Mouse (Mus musculus) kidney, postnatal 0 days (tissue): ENCODE data around the gene Rhot2. TPM values are rescaled to one million over a fixed set of nuclear protein-coding genes. Genes with fewer than 3 reads are reported as not detected.
A peak's percentile ranks its signal among the peaks of the same experiment; 100 is the strongest.

Experiments used
- ATAC-seq: fragments of 200-750 bp; cut with Nextera tagmentation; replicated peaks from 2 replicates; pipeline ENCODE4 v1.8.0; 2017; ENCODE audit warnings: low read depth, moderate number of reproducible peaks, moderate TSS enrichment, moderate library complexity; ENCODE audit not compliant: low FRiP score
- DNase-seq: peaks from one replicate; pipeline ENCODE4 v3.0.0-alpha.2; 2016; ENCODE audit warnings: low spot score
- H3K27ac ChIP-seq: fragments of 300-500 bp; sonication (generic); 2 replicates; pipeline ENCODE4 v1.5.1; 2014; ENCODE audit warnings: mild to moderate bottlenecking
- H3K27me3 ChIP-seq: fragments of 300-500 bp; sonication (generic); 2 replicates; pipeline ENCODE4 v1.6.1; 2014; ENCODE audit warnings: low read length, mixed read lengths; ENCODE audit not compliant: insufficient read depth
- H3K36me3 ChIP-seq: fragments of 300-500 bp; sonication (generic); 2 replicates; pipeline ENCODE4 v1.6.1; 2014; ENCODE audit warnings: low read length, mixed read lengths; ENCODE audit not compliant: insufficient read depth
- H3K4me1 ChIP-seq: fragments of 300-500 bp; sonication (generic); replicated peaks from 2 replicates; pipeline ENCODE4 v1.6.1; 2014; ENCODE audit warnings: antibody characterized with exemption, low read length, mixed read lengths; ENCODE audit not compliant: insufficient read depth
- H3K4me2 ChIP-seq: fragments of 300-500 bp; sonication (generic); 2 replicates; pipeline ENCODE4 v1.6.1; 2014; ENCODE audit warnings: mild to moderate bottlenecking, low read length, moderate library complexity, mixed read lengths
- H3K4me3 ChIP-seq: fragments of 300-500 bp; sonication (generic); replicated peaks from 2 replicates; pipeline ENCODE4 v1.5.1; 2014; ENCODE audit warnings: low read depth, low read length
- H3K9ac ChIP-seq: fragments of 300-500 bp; sonication (generic); 2 replicates; pipeline ENCODE4 v1.6.1; 2014; ENCODE audit warnings: low read depth, low read length
- H3K9me3 ChIP-seq: fragments of 300-500 bp; sonication (generic); replicated peaks from 2 replicates; pipeline ENCODE4 v1.6.1; 2016; ENCODE audit warnings: low read length, inconsistent platforms, mixed read lengths
- CTCF ChIP-seq: IDR thresholded peaks from 2 replicates; pipeline ENCODE4 v1.5.1; 2016; ENCODE audit warnings: antibody characterized with exemption, low read depth, mild to moderate bottlenecking, moderate library complexity
- WGBS: fragments of 180-500 bp; shearing (Covaris S2); extraction: QIAGEN DNeasy Blood & Tissue Kit; methylation state at CpG from one replicate; pipeline ENCODE4 v1.1.7; 2014; 5-methylcytosine and 5-hydroxymethylcytosine counted together
- microRNA-seq: library from miRNA; unstranded; fragments of <30 nt; microRNA quantifications from one replicate; pipeline ENCODE4, GENCODE M21; 2016
- polyA plus RNA-seq: library from polyadenylated mRNA; unstranded; fragments of >200 nt; fragmentation: Nextera tagmentation; extraction: Ambion mirVana; gene quantifications from 2 replicates; pipeline ENCODE4 v1.2.1, GENCODE M21; 2015

Rhot2 gene
- polyA plus RNA-seq, 1 experiment from 2014 or later, result 21.1 TPM

GRCm38 (mm10) chr17:25791843-25792527, 52.7 kb downstream of the Rhot2 start:
- peak; percentile 90 for DNase-seq
- Histone ChIP-seq H3K9me3 (no peaks in the 10 kb centered on the region), H3K36me3 (no peaks in the 10 kb centered on the region), H3K27me3 (no peaks in the 10 kb centered on the region), H3K9ac (peak overlapping the region; percentile 73), H3K27ac (peak overlapping the region; percentile 93), H3K4me2 (peak overlapping the region; percentile 86), H3K4me3 (peak overlapping the region; percentile 53), H3K4me1 (peaks cover 37% of the 10 kb centered on the region)
- TF ChIP-seq CTCF, result no peak
- peak; percentile 64; the same call in 1 of the 2 replicates for ATAC-seq
- under 1% methylated on average over 45 of the region's 45 CpGs for WGBS

- Histone ChIP-seq H3K36me3 (no peaks in the 10 kb centered on the region), H3K9ac (peak overlapping the region; percentile 73), H3K4me3 (peak overlapping the region; percentile 53), H3K4me2 (peak overlapping the region; percentile 86), H3K27me3 (no peaks in the 10 kb centered on the region), H3K27ac (peak overlapping the region; percentile 93), H3K9me3 (no peaks in the 10 kb centered on the region), H3K4me1 (peaks cover 37% of the 10 kb centered on the region)
- DNase-seq (peak; percentile 9), ATAC-seq (no peak)
- TF ChIP-seq CTCF, result peak; percentile 23; the same call in 1 of the 2 replicates
- WGBS, result 20% methylated on average over 19 of the region's 19 CpGs
These were observed 53.3 kb downstream of the Rhot2 start for GRCm38 (mm10) chr17:25791320-25791842.

Small RNA genes lying within 50 kb of the gene (microRNA-seq; reads per million reads assigned to microRNA genes)
- 0.60 reads per million for gene Mir3082

Other genes starting within 250 kb of the Rhot2 start
- 0.70 TPM in 2 replicates for gene Gng13, start 127.7 kb downstream of the Rhot2 start, polyA plus RNA-seq
- 10.3 and 13.8 TPM in 2 replicates for gene Chtf18, start 117.4 kb downstream of the Rhot2 start, polyA plus RNA-seq
- 14.9 and 16.5 TPM in 2 replicates for gene Rpusd1, start 117.2 kb downstream of the Rhot2 start, polyA plus RNA-seq
- gene Mslnl, start 108.8 kb downstream of the Rhot2 start, polyA plus RNA-seq, result not detected in 2 replicates
- 6.6 and 9.6 TPM in 2 replicates for gene Msln, start 90.5 kb downstream of the Rhot2 start, polyA plus RNA-seq
- gene Narfl, start 71.1 kb downstream of the Rhot2 start, polyA plus RNA-seq, result 34.5 and 35.3 TPM in 2 replicates
- 79.9 and 80.0 TPM in 2 replicates for gene Haghl, start 59.2 kb downstream of the Rhot2 start, polyA plus RNA-seq
- 0.13 and 0.17 TPM in 2 replicates for gene Ccdc78, start 58.3 kb downstream of the Rhot2 start, polyA plus RNA-seq
- 112 and 117 TPM in 2 replicates for gene Fam173a, start 52.0 kb downstream of the Rhot2 start, polyA plus RNA-seq
- gene AC134908.4, start 49.2 kb downstream of the Rhot2 start, polyA plus RNA-seq, result 0.82 TPM in 1 of 2 replicates, not detected in the other
- gene Metrn, start 47.7 kb downstream of the Rhot2 start, polyA plus RNA-seq, result 45.4 and 50.9 TPM in 2 replicates
- 0.34 and 0.56 TPM in 2 replicates for gene Fbxl16, start 35.8 kb downstream of the Rhot2 start, polyA plus RNA-seq
- 21.0 and 22.1 TPM in 2 replicates for gene Wdr24, start 21.2 kb downstream of the Rhot2 start, polyA plus RNA-seq
- gene Jmjd8, start 16.0 kb downstream of the Rhot2 start, polyA plus RNA-seq, result 53.1 and 54.5 TPM in 2 replicates
- gene Stub1, start 11.4 kb downstream of the Rhot2 start, polyA plus RNA-seq, result 267 and 287 TPM in 2 replicates
- gene Rhbdl1, start 7.6 kb downstream of the Rhot2 start, polyA plus RNA-seq, result 3.7 and 3.9 TPM in 2 replicates
- gene Gm20683, start 3.1 kb downstream of the Rhot2 start, polyA plus RNA-seq, result 2.7 and 2.8 TPM in 2 replicates
- gene Wdr90, start 16.6 kb upstream of the Rhot2 start, polyA plus RNA-seq, result 10.6 and 10.7 TPM in 2 replicates
- 128 and 138 TPM in 2 replicates for gene Mcrip2, start 23.9 kb upstream of the Rhot2 start, polyA plus RNA-seq
- 106 and 119 TPM in 2 replicates for gene Mettl26, start 30.2 kb upstream of the Rhot2 start, polyA plus RNA-seq
- 0.38 and 0.51 TPM in 2 replicates for gene Wfikkn1, start 36.0 kb upstream of the Rhot2 start, polyA plus RNA-seq
- gene Rab40c, start 74.9 kb upstream of the Rhot2 start, polyA plus RNA-seq, result 20.4 and 22.1 TPM in 2 replicates
- gene Pigq, start 100.1 kb upstream of the Rhot2 start, polyA plus RNA-seq, result 69.5 and 70.2 TPM in 2 replicates
- gene Nhlrc4, start 100.1 kb upstream of the Rhot2 start, polyA plus RNA-seq, result 1.1 and 2.5 TPM in 2 replicates
- 6.8 and 7.2 TPM in 2 replicates for gene A930017K11Rik, start 107.7 kb upstream of the Rhot2 start, polyA plus RNA-seq
- 17.0 and 19.8 TPM in 2 replicates for gene Capn15, start 140.9 kb upstream of the Rhot2 start, polyA plus RNA-seq
- 35.3 and 40.2 TPM in 2 replicates for gene Rab11fip3, start 224.7 kb upstream of the Rhot2 start, polyA plus RNA-seq
- 44.8 and 47.3 TPM in 2 replicates for gene Decr2, start 245.5 kb upstream of the Rhot2 start, polyA plus RNA-seq